ENCODE assay signal across 9 mouse cellular contexts in the genomic region with DNA sequence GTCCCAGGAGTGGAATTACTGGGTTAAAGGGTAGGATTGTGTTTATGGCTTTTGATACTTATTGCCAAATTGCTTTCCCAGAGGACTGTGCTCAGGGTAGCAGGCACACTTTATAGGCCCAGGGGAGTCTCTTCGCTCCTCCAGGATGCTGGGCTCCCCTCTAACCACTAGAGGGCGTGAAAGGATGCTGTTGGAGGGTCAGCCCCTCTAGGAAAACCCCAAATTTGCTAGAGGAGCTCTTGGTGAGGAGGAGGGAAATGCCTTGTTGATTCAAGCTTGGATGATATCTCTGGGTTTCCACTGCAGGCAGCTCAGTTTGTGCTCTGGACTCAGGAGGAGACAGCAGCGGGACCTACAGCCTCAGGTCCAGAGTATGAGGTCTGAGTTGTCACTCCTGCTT. TPM values are rescaled to one million over a fixed set of nuclear protein-coding genes. Genes with fewer than 3 reads are reported as not detected.
A peak's percentile ranks its signal among the peaks of the same experiment; 100 is the strongest.
DNase-seq lines count a peak whose midpoint lies in the region; ATAC-seq lines count a peak whose summit lies in the region.
"Had no signal": no experiment of that assay in that cellular context is flagged by ENCODE, and none has a peak within 500 bp of the region (broad histone marks: within the 10 kb centered on the region; RNA-seq: fewer than 3 reads in every experiment).

No protein-coding gene starts in this region.

- no peak overlapping the region for H3K4me3 ChIP-seq in limb, embryonic 10.5 days
- H3K4me3 ChIP-seq: megakaryocyte, embryonic 14.5 days had no signal

- no peaks in the 10 kb centered on the region for H3K9me3 ChIP-seq in limb, embryonic 10.5 days (replicated peaks)
- H3K9me3 ChIP-seq: megakaryocyte, embryonic 14.5 days had no signal

- H3K27me3 ChIP-seq in limb, embryonic 10.5 days (ENCODE audit: low read depth, poor library complexity, severe bottlenecking) = peaks cover 9% of the 10 kb centered on the region; the same call in 1 of the 2 replicates

- no peaks in the 10 kb centered on the region for H3K4me1 ChIP-seq in limb, embryonic 10.5 days
- H3K4me1 ChIP-seq: megakaryocyte, embryonic 14.5 days had no signal

- peak; percentile 3 for DNase-seq in CD4-positive, CD25-positive, alpha-beta regulatory T cell, adult 2 months (ENCODE audit: low read depth, low spot score)
- DNase-seq in layer of hippocampus, adult 11-12 months (ENCODE audit: low spot score) = peak; percentile 33
- no peak for DNase-seq in layer of hippocampus, adult 9-10 months (ENCODE audit: low spot score)
- DNase-seq in embryo, embryonic 10 days (ENCODE audit: low spot score) = peak; percentile 88
- peak; percentile 59 for DNase-seq in limb, embryonic 10.5 days (ENCODE audit: low spot score)
- peak; percentile 40 for DNase-seq in right cerebral cortex, postnatal 14 days

- no peaks in the 10 kb centered on the region for H3K36me3 ChIP-seq in limb, embryonic 10.5 days

- ATAC-seq in CD4-positive, CD25-positive, alpha-beta regulatory T cell, adult 4 months = no peak
- ATAC-seq in granulocyte monocyte progenitor cell, adult 5-6 weeks (replicated peaks; ENCODE audit: poor library complexity, severe bottlenecking) = no peak

- 13% methylated on average over 3 of the region's 3 CpGs for WGBS in limb, embryonic 10.5 days

- no peak overlapping the region for H3K27ac ChIP-seq in limb, embryonic 10.5 days

RNA-seq across cellular contexts. Expression of a gene that starts 58.8 kb away (rescaled TPM):
- not detected for polyA plus RNA-seq in CD4-positive, CD25-positive, alpha-beta regulatory T cell, adult 4 months (2017; shearing (Covaris generic))
- 0.16 and 0.89 TPM in 2 replicates for polyA plus RNA-seq in limb, embryonic 10.5 days (2016; fragmentation: Nextera tagmentation; extraction: Ambion mirVana)
- total RNA-seq in granulocyte monocyte progenitor cell, adult 5-6 weeks (2014; fragmentation: Nextera tagmentation) = not detected in 2 replicates
- not detected in 2 replicates for total RNA-seq in granulocyte monocyte progenitor cell, adult 5-6 weeks (2017)
